Mouse (Mus musculus): ENCODE results near the gene Skap2. TPM values are rescaled to one million over a fixed set of nuclear protein-coding genes. Genes with fewer than 3 reads are reported as not detected.

The Skap2 gene
- 23.8 and 30.3 TPM in 2 replicates for polyA plus RNA-seq (2015; fragmentation: Nextera tagmentation; extraction: Ambion mirVana)

GRCm38 (mm10) chr6:52012409-52013244 is at the start of gene Skap2:
Gene Skap2 (minus strand): TSS chr6:52012549.
- H3K4me2 ChIP-seq (ENCODE audit: low read length) = peak within 1 kb of the TSS; percentile 66
- no peaks in the 10 kb centered on the region for H3K9me3 ChIP-seq (ENCODE audit: control insufficient read depth, low read length)
- H3K4me3 ChIP-seq (ENCODE audit: low read length) = peak within 1 kb of the TSS; percentile 78
- H3K9ac ChIP-seq (ENCODE audit: low read depth, low read length) = peak within 1 kb of the TSS; percentile 70
- H3K36me3 ChIP-seq (ENCODE audit: control insufficient read depth, insufficient read depth, low read length) = no peaks in the 10 kb centered on the region
- WGBS = 1% methylated on average over 50 of the region's 51 CpGs
- H3K4me1 ChIP-seq (ENCODE audit: control insufficient read depth, insufficient read depth, low read depth, low read length) = peaks cover 3% of the 10 kb centered on the region; the same call in 1 of the 2 replicates
- H3K27me3 ChIP-seq (replicated peaks; ENCODE audit: control insufficient read depth, insufficient read depth, low read length) = peaks cover 11% of the 10 kb centered on the region
- H3K27ac ChIP-seq (ENCODE audit: low read depth, low read length) = peak within 1 kb of the TSS; percentile 44; the same call in 1 of the 2 replicates
- ATAC-seq = peak; percentile 98

GRCm38 (mm10) chr6:52058899-52059448 is 46.6 kb upstream of the Skap2 start:
- no peaks in the 10 kb centered on the region for H3K36me3 ChIP-seq (ENCODE audit: control insufficient read depth, insufficient read depth, low read length)
- peak; percentile 64; the same call in 1 of the 2 replicates for ATAC-seq
- H3K4me2 ChIP-seq (ENCODE audit: low read length) = peak overlapping the region; percentile 5; the same call in 1 of the 2 replicates
- H3K27me3 ChIP-seq (replicated peaks; ENCODE audit: control insufficient read depth, insufficient read depth, low read length) = no peaks in the 10 kb centered on the region
- H3K4me3 ChIP-seq (ENCODE audit: low read length) = no peak overlapping the region
- WGBS = 41% methylated on average over 10 of the region's 10 CpGs
- H3K9ac ChIP-seq (ENCODE audit: low read depth, low read length) = no peak overlapping the region
- H3K27ac ChIP-seq (ENCODE audit: low read depth, low read length) = no peak overlapping the region
- no peaks in the 10 kb centered on the region for H3K9me3 ChIP-seq (ENCODE audit: control insufficient read depth, low read length)
- H3K4me1 ChIP-seq (ENCODE audit: control insufficient read depth, insufficient read depth, low read depth, low read length) = no peaks in the 10 kb centered on the region; the same call in 1 of the 2 replicates

- Histone ChIP-seq H3K9me3 (ENCODE audit: control insufficient read depth, low read length) (no peaks in the 10 kb centered on the region), H3K36me3 (ENCODE audit: control insufficient read depth, insufficient read depth, low read length) (no peaks in the 10 kb centered on the region), H3K4me1 (ENCODE audit: control insufficient read depth, insufficient read depth, low read depth, low read length) (no peaks in the 10 kb centered on the region; the same call in 1 of the 2 replicates), H3K4me2 (ENCODE audit: low read length) (no peak overlapping the region), H3K27ac (ENCODE audit: low read depth, low read length) (no peak overlapping the region), H3K4me3 (ENCODE audit: low read length) (no peak overlapping the region), H3K9ac (ENCODE audit: low read depth, low read length) (no peak overlapping the region), H3K27me3 (replicated peaks; ENCODE audit: control insufficient read depth, insufficient read depth, low read length) (no peaks in the 10 kb centered on the region)
- 42% methylated on average over 5 of the region's 5 CpGs for WGBS
- ATAC-seq = peak; percentile 65; the same call in 1 of the 2 replicates
Measured at GRCm38 (mm10) chr6:52058120-52058519, 45.8 kb upstream of the Skap2 start.

GRCm38 (mm10) chr6:52053567-52054561 is 41.5 kb upstream of the Skap2 start:
- H3K9me3 ChIP-seq (ENCODE audit: control insufficient read depth, low read length) = no peaks in the 10 kb centered on the region
- no peak overlapping the region for H3K4me2 ChIP-seq (ENCODE audit: low read length)
- H3K4me1 ChIP-seq (ENCODE audit: control insufficient read depth, insufficient read depth, low read depth, low read length) = no peaks in the 10 kb centered on the region; the same call in 1 of the 2 replicates
- ATAC-seq = no peak
- no peak overlapping the region for H3K4me3 ChIP-seq (ENCODE audit: low read length)
- no peaks in the 10 kb centered on the region for H3K27me3 ChIP-seq (replicated peaks; ENCODE audit: control insufficient read depth, insufficient read depth, low read length)
- H3K27ac ChIP-seq (ENCODE audit: low read depth, low read length) = no peak overlapping the region
- 78% methylated on average over 15 of the region's 15 CpGs for WGBS
- no peak overlapping the region for H3K9ac ChIP-seq (ENCODE audit: low read depth, low read length)
- no peaks in the 10 kb centered on the region for H3K36me3 ChIP-seq (ENCODE audit: control insufficient read depth, insufficient read depth, low read length)

- WGBS = 76% methylated on average over 12 of the region's 12 CpGs
- Histone ChIP-seq H3K27me3 (replicated peaks; ENCODE audit: control insufficient read depth, insufficient read depth, low read length) (no peaks in the 10 kb centered on the region), H3K27ac (ENCODE audit: low read depth, low read length) (no peak overlapping the region), H3K4me2 (ENCODE audit: low read length) (no peak overlapping the region), H3K4me3 (ENCODE audit: low read length) (no peak overlapping the region), H3K4me1 (ENCODE audit: control insufficient read depth, insufficient read depth, low read depth, low read length) (no peaks in the 10 kb centered on the region), H3K9ac (ENCODE audit: low read depth, low read length) (no peak overlapping the region), H3K9me3 (ENCODE audit: control insufficient read depth, low read length) (no peaks in the 10 kb centered on the region), H3K36me3 (ENCODE audit: control insufficient read depth, insufficient read depth, low read length) (no peaks in the 10 kb centered on the region)
- ATAC-seq = no peak
Measured at GRCm38 (mm10) chr6:52050062-52050461, 37.7 kb upstream of the Skap2 start.

GRCm38 (mm10) chr6:52045517-52045916 is 33.2 kb upstream of the Skap2 start:
- H3K9me3 ChIP-seq (ENCODE audit: control insufficient read depth, low read length) = no peaks in the 10 kb centered on the region
- H3K4me2 ChIP-seq (ENCODE audit: low read length) = no peak overlapping the region
- no peak overlapping the region for H3K9ac ChIP-seq (ENCODE audit: low read depth, low read length)
- WGBS = 58% methylated on average over 5 of the region's 5 CpGs
- H3K27ac ChIP-seq (ENCODE audit: low read depth, low read length) = no peak overlapping the region
- no peaks in the 10 kb centered on the region for H3K27me3 ChIP-seq (replicated peaks; ENCODE audit: control insufficient read depth, insufficient read depth, low read length)
- no peaks in the 10 kb centered on the region for H3K36me3 ChIP-seq (ENCODE audit: control insufficient read depth, insufficient read depth, low read length)
- no peaks in the 10 kb centered on the region for H3K4me1 ChIP-seq (ENCODE audit: control insufficient read depth, insufficient read depth, low read depth, low read length)
- no peak overlapping the region for H3K4me3 ChIP-seq (ENCODE audit: low read length)
- ATAC-seq = no peak

- no peak for ATAC-seq
- WGBS = 85% methylated on average over 4 of the region's 4 CpGs
- no peak overlapping the region for H3K9ac ChIP-seq (ENCODE audit: low read depth, low read length)
Measured at GRCm38 (mm10) chr6:52036077-52036476, 23.7 kb upstream of the Skap2 start.

GRCm38 (mm10) chr6:52031181-52031580 is 18.8 kb upstream of the Skap2 start:
- no peak overlapping the region for H3K27ac ChIP-seq (ENCODE audit: low read depth, low read length)
- H3K36me3 ChIP-seq (ENCODE audit: control insufficient read depth, insufficient read depth, low read length) = no peaks in the 10 kb centered on the region
- no peak for ATAC-seq
- 38% methylated on average over 7 of the region's 7 CpGs for WGBS
- no peaks in the 10 kb centered on the region for H3K9me3 ChIP-seq (ENCODE audit: control insufficient read depth, low read length)
- no peak overlapping the region for H3K4me3 ChIP-seq (ENCODE audit: low read length)
- no peaks in the 10 kb centered on the region for H3K4me1 ChIP-seq (ENCODE audit: control insufficient read depth, insufficient read depth, low read depth, low read length)
- no peak overlapping the region for H3K9ac ChIP-seq (ENCODE audit: low read depth, low read length)
- H3K27me3 ChIP-seq (replicated peaks; ENCODE audit: control insufficient read depth, insufficient read depth, low read length) = no peaks in the 10 kb centered on the region
- H3K4me2 ChIP-seq (ENCODE audit: low read length) = no peak overlapping the region

More at GRCm38 (mm10) chr6:52036077-52036476, 23.7 kb upstream of the Skap2 start:
- Histone ChIP-seq H3K4me2 (ENCODE audit: low read length) (no peak overlapping the region), H3K27ac (ENCODE audit: low read depth, low read length) (no peak overlapping the region), H3K9me3 (ENCODE audit: control insufficient read depth, low read length) (no peaks in the 10 kb centered on the region), H3K36me3 (ENCODE audit: control insufficient read depth, insufficient read depth, low read length) (no peaks in the 10 kb centered on the region), H3K27me3 (replicated peaks; ENCODE audit: control insufficient read depth, insufficient read depth, low read length) (no peaks in the 10 kb centered on the region), H3K4me1 (ENCODE audit: control insufficient read depth, insufficient read depth, low read depth, low read length) (no peaks in the 10 kb centered on the region), H3K4me3 (ENCODE audit: low read length) (no peak overlapping the region)

Data from hindbrain, embryonic 16.5 days (tissue).